Mouse (Mus musculus) frontal cortex, postnatal 14 days (tissue): ENCODE data around the gene Ugt1a6b.
"Not testable (repeated sequence)": the region's sequence is repeated elsewhere in the genome, so short reads cannot be mapped to it uniquely, and the experiment has no call there.

Experiments used
- DNase-seq, 2 experiments: peaks; one replicate each; pipeline ENCODE4 v3.0.0; 2022; ENCODE audit warnings: low spot score in 2 of 2

The Ugt1a6b gene

DNA sequence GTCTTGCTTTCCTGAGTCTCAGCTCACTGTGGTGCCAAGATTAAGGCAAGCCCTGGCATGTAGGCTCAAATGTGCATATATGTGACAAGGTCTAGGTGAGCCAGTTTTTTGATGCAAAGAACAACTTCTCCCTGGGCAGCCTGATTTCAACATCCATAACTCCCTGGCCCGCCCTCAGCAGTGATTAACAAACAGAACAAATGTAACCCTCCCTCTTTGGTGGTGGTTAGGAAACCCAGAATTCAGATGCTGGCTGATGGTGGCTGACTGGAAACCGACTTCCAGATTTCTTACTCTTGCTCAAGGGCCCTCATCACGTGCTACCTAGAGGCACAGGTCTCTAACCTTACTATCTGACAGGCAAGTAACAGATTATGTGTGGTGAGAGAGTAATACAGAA, at the start of gene Ugt1a6b:
TSS of gene Ugt1a6b (plus strand) at position 234 of the 400 bp plus-strand sequence.
- DNase-seq: not testable (repeated sequence)

DNA sequence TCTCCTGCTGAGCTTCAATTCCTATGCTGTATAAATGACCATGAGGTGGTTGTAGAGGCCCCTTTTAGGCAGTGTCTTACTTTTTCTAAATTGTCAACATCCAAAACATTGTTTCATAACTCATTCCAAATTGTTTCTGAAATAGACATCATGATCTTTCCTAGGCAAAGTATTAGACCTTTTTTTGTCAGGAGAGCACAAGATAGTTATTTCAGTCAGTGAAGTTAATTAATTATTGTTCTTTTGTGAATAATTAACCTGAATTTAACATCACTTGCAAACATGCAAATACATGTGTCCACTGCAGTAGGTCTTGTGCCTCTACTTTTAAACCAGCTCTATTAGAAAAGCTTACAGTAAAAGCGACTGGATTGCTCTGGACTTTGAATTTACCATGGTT, 48.0 kb upstream of the Ugt1a6b start, which contains the start of gene Ugt1a10:
TSS of gene Ugt1a10 (plus strand) at position 301 of the 400 bp plus-strand sequence.
- DNase-seq: no peak

DNA sequence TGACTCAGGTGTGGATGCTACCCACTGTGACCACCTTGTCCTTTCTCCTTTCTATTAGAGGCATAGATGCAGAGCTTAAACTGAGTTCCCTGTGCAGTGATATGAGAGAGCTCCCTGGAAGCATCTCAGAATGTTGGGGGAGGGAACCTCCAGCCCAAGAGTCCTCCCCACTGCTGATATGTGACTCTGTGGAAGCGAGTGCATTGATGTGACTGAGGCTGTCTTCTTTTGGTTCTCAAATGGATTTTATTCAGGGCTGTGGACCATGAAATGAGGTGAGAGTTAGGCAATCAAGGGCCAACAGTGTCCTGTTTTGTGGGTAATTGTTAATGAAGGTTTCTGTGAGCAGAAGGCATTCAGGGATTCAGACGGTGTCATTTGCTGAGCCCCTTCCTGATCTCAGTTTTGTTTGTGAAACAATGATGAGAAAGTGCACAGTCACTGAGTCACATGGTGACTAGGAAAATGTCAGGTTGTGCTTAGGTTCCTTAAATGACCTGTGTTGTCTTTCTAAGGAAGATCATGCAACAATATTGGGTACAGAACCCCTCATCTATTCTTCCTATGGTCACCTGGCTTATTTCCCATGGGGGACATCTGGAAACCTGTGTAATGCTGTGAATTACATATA, 36.5 kb upstream of the Ugt1a6b start:
- not testable (repeated sequence) for DNase-seq

DNA sequence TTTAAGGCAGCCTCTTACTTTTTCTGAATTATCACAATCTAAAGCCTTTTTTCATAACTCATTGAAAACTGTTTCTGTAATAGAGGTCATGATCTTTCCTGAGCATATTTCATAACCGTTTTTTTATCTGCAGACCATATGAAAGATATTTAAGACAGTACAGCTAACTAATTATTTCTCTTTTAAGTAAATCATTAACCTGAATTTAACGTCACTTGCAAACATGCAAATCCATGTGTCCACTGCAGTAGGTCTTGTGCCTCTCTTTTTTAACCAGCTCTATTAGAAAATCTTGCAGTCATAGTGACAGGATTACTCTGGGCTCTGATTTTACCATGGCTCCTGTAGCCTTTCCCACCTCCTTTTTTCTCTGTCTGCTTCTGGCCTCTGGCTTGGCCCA, 32.6 kb upstream of the Ugt1a6b start, which contains the start of gene Ugt1a9:
TSS of gene Ugt1a9 (plus strand) at position 306 of the 400 bp plus-strand sequence.
- no peak for DNase-seq

DNA sequence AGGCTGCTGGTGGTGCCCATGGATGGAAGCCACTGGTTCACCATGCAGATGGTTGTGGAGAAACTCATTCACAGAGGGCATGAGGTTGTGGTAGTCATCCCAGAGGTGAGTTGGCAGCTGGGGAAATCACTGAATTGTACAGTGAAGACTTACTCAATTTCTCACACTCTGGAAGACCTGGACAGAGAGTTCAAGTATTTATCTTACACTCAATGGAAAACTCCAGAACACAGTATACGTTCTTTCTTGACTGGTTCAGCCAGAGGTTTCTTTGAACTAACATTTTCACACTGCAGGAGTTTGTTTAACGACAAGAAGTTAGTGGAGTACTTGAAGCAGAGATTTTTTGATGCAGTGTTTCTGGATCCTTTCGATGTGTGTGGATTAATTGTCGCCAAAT, 32.1 kb upstream of the Ugt1a6b start:
- DNase-seq: no peak

DNA sequence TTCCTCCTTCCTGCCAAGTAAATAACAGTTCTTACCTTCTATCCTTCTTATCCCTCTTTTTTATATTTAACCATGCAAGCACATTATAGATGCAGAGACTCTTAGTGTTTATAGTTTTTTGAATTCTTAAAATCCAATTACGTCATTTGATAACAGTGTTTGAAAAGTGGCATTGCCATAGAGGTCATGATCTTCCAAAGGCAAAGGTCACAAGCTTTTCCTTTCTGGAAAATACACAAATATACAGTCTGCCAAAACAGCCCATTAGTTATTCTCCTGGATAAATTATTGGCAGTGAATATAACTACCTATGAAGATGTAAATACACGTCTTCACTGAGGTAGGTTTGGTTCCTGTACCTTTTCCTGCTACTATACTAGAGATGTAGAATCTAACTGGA, 28.6 kb upstream of the Ugt1a6b start:
- DNase-seq: no peak

DNA sequence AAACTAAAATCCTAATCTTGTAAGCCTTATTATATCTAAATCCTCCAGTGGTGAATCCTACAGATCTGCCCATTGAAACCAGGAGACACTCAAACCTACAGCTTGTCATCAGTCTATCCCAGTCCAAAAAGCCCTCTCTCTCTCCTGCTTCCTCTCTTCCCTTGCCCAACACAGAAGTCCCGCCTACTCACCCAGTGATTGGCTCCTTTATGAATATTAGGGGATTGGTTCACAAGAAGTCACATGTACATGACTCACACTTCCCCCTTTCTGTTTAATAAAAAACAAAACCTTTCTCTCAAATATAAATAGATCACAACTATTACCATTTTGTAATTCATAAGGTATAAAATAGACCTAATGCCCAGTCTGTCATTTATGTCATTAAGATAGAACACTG, 25.9 kb upstream of the Ugt1a6b start:
- DNase-seq: no peak

DNA sequence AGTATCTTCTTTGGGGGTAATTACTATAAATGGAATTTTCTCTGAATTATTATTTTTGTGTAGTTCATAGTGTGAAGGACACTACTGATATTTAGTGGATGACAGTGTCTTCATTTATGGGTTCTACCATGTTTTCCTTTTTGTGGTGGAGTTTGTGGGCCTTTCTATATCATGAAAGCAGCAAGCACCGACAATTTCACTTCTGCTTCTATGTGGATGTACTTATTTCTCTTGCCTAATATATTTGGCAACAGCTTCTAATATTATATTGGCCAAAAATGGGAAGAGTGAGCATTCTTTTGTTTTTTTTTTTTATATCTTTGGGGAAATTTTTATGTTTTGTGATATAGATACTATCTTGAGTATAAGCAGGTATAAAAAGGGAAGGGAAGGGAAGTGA, 21.4 kb upstream of the Ugt1a6b start:
- DNase-seq: no peak

DNA sequence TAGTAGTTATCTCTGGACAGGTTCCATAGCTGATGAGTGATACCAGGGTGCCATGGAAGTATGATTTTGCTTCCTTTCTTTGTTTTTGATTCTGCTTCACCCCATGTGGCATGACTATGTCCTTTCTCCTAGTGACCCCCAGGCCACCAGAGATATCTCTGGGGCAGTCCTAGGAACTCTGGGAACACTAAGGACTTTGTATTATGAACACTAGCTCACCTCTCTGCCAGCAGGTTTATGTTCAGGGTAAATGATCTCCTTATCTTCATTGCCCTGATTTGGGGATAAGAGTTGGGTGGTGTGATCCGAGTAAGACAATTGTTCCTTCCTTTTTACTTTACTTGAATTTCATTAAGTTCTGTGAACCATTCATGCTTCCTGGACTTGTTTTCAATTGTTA, 16.9 kb upstream of the Ugt1a6b start:
- no peak for DNase-seq

DNA sequence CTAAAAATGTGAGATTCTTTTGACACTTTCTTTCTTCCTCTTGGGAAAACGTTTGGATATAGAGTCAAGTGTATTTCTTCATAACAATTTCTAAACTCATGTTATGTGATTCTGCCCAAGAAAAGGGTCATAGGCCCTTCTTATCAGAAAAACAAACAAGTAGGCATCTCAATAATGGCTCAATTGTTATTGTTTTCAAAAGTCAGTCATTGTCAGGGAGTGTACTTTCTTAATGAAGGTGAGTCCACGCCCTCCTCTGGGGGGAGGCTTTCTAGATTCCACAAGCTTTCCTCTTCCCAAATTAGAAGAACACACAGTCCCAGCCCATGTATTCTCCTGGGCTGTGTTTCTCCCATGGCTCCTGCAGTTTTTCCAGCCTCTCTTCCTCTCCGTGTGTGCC, 15.5 kb upstream of the Ugt1a6b start, which contains the start of gene Ugt1a8:
TSS of gene Ugt1a8 (plus strand) at position 301 of the 400 bp plus-strand sequence.
- no peak for DNase-seq

DNA sequence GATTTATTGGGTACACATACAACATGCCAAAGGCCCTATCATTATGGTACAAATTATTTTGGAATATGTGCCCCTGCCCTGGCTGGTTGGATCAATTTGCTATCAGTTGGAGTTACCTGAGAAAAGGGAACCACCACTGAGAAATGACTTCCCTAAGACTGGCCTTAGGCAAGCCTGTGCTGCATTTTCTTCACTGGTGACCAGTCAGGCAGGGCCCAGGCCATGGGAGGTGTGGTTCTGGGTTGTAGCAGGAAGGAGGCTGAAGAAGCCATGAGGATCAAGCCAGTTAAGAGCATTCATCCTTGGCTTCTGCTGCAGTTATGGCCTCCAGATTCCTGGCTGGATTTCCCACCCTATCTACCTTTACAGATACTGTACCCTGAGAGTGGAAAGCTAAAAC, 10.7 kb upstream of the Ugt1a6b start:
- DNase-seq: no peak

DNA sequence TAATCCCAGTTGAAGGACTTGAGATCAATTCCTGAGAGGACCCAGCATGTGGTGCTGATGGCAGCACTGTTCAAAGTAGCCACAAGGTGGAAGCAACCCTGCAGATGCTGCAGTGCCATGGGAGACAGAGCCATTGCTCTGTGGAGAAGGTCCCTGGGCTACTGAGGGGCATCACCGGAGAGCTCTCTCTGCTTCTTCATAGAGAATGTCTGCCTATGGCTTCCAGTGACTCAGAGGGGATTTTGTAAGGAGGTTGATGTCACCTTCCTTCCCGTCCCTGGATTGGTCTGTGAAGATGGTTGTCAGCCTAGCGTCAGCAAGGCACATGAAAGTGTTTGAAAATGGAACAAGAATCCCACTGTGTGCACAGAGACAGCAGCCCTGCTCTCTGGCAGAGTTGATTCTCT, 8.8 kb upstream of the Ugt1a6b start:
- DNase-seq: not testable (repeated sequence)

DNA sequence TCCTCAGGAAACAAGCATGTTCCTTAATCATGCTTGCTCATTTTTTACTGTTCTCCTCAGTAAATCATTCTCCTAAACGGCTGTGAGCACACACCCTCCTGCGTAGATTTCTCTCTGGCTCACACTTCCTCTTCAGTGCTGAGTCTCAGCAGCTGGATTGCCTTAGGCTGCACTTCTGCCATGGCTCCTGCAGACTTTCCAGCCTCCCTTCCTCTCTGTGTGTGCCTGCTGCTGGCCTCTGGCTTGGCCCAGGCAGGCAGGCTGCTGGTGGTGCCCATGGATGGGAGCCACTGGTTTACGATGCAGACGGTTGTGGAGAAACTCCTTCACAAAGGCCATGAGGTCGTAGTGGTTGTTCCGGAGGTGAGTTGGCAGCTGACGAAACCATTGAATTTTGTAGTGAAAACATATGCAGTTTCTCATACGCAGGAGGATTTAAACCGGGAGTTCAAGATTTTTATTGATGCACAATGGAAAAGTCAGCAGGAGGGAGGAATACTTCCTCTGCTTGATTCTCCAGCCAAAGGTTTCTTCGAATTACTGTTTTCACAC, 8.0 kb upstream of the Ugt1a6b start, which contains the start of gene Ugt1a7c:
TSS of gene Ugt1a7c (plus strand) at position 122 of the 552 bp plus-strand sequence.
- DNase-seq: no peak

DNA sequence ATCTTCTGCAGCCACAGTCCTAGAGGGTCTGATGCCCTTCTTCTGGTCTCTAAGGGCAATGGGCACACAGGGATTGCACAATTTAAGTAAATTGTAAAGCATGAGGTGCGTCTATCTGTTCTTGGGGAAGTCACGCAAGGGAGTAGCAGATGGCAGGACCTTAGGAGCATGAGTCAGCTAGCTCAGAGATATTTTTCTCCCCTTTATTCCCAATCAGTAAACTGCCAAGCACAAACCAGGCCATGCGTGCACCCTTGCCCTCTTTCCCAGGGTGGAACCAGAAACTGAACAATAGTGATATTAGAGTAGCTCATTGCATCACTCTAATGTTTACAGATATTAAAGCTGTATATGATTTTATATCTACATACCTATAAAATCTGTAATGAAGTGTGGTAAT, 4.5 kb upstream of the Ugt1a6b start:
- not testable (repeated sequence) for DNase-seq

DNA sequence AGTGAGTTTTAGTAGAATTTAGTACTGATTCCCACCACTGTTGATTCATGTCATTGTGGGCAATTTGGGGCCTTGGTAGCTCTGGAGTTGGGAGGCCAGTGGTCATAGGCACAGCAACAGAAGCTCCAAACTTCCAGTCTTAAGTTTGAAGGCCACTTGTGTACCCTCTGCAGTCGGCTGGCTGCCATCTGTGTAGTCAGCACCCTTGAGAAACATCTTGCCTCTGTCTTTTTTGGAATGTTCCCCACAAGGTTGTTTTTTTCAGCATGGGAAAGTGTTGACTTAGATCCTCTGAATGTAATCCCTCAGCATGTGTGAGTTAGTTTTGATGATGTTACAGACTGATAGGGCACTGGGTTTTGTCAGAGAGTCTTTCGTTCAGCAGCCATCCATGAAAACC, 3.4 kb upstream of the Ugt1a6b start:
- not testable (repeated sequence) for DNase-seq

DNA sequence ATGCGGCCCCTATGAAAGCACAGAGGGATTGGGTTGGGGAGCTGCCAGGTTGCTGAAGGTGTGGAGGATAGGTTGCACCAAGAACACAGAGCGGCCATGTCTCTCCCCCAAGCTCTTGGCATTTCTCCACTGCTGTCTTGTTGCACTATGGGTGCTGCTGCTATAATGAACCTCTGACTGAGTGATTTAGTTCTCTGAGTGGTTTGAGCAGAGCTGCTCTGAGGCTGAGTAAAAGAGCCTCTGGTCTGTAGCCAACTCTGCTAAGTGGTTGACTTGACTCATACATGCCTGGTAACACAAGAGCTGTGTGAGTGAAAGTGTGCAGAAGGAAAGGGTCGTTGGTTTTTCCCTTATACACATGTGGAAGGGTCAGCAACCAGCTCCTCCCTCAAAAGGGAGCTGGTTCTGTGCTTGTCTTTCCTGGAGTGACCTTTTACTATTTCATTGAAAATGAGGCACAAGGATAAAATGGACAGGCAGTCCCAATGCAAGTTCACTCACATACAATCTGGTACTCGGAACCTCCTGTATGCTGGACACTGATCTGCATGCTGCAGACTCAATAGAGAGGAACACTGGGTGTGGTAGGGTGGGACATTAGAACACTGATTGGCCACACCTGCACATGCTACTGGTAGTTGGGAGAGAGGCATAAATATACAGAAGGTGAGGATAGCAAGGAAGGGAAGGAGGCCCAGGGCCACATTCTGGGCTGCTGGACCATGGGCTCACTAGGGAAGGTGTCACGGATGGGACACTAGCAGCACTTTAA, 831 bp downstream of the Ugt1a6b start:
- not testable (repeated sequence) for DNase-seq

DNA sequence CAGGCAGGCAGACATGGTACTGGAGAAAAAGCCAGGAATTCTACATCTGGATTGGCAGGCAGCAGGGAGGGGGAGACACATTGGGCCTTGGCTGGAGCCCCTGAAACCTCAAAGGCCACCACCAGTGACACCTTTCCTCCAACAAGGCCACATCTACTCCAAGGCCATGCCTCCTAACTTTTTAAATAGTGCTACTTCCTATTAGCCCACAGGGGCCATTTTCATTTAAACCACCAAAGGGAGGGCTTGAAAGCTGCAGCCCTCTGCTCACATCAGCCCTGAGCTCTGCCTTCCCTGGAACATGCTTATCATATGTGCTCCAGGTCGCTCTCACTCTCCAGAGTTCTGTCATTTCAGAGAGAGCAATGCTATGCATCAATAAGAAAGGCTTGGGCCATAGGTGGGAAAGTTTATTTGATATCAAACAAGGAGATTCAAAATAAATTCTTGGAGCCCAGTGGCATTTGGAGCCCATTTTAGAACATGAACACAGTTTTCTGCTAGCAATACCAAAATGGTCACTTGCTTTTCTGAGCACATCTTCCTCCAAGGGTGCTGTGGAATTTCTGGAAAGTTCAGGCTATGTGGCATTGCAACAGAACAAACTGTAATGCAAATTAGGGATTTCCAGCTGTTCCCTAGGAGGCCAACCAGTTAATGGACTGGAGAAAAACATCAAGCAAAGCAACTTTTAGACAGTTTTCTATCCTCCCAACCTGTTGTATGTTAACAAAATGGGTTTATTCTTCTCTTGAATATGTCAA, 1.8 kb downstream of the Ugt1a6b start:
- DNase-seq: no peak

DNA sequence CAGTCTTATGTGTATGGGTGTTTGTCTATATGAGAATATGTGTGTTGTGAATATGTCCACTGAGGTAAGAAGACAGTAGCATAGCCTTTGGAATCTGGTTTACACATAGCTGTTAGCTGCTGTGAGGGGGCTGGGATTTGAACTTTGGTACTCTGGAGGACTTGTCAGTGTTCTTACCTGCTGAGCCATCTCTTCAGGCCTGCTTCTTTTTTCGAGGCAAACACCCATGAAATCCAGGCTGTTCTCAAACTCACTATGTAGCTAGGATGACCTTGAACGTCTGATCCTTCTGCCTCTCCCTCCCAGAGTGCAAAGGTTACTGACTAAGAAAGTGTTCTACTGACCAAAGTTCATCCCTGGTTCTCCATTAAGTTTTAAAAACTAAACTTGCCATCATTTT, 2.6 kb downstream of the Ugt1a6b start:
- no peak for DNase-seq

DNA sequence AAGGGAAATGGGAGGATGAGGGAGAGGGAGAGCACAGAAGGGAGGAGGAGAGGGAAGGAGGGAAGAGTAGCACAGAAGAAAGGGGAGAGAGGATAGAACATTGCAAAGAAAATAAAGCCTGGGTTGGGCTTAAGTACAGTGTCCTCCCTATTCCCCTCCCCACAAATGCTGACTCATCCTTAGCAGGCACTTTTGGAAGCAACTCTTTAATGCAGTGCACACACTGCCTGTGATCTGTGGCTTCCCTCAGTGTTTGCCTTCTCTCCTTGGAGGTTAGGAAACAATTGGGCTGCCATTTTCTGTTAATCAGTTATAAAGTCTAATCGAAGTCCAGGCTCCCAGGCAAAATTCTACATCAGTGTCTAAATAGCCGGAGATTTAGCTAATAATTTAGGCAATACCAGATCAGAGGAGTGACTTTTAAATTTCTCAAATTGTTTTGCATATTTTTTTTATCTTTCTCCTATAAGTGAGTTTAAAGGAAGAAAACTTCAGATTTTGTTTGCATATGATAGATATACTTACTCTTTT, 6.0 kb downstream of the Ugt1a6b start:
- DNase-seq: not testable (repeated sequence)

DNA sequence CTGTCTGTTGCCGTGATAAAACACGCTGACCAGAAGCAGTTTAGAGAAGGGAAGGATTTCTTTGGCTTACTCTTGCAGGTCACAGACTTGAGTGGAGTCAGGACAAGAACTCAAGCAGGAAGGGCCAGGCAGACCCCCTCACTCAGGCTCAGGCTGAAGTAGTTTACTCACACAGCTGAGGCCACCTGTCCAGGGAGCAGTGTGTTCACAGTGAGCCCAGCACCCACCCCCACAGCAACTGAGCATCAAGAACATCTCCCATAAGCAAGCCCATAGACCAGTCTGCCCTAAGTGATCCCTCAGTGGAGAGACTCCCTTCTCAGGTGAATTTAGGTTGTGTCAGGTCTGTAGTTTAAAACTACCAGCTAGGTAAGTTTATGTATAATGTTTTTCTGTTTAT, 6.6 kb downstream of the Ugt1a6b start:
- not testable (repeated sequence) for DNase-seq

DNA sequence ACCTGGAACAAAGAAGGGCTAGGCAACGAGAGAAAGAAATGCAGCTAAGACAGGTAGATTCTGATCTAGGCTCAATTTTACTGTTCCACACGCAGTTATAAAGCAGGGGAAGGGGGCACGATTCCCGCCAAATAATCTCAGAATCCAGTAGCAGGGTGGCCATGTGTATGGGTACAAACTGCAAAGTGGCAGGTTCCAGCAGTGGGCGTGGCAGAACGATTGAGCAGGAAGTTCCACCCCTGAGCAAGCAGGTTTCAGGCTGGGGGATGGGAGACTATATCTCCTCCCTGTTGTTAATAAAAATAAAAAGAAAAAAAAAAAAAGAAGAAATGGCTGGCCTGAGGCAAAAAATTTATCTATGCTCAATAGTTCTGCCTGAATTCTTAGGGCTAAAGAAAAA, 9.7 kb downstream of the Ugt1a6b start:
- DNase-seq: not testable (repeated sequence)

DNA sequence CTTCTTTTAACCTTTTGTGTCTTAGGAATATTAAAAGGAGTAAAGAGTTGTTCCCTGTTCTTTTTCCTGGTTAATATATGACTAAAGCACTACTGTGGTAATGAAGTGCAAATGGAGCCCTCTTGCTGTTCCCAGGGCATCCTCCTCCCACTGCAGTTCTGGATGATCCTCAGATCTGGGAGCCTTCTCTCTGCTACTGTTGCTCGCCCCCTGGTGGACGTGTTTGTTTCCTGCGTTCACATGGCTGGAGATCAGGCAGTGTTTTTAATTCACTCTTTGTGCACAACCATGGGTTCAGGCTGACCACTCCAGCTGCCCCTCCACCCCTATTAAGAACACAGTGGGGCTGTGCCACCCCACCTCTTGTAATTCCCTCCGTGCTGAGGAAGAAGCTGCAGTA, 17.5 kb downstream of the Ugt1a6b start:
- DNase-seq: not testable (repeated sequence)
